Mouse (Mus musculus) kidney, embryonic 16.5 days (tissue): ENCODE measurements around the gene Tet2. TPM values are rescaled to one million over a fixed set of nuclear protein-coding genes. Genes with fewer than 3 reads are reported as not detected.

Experiments
- ATAC-seq: fragments of 200-750 bp; cut with Nextera tagmentation; 2 replicates; pipeline ENCODE4 v1.8.0; 2017; ENCODE audit warnings: moderate TSS enrichment; ENCODE audit not compliant: low FRiP score, low TSS enrichment
- H3K27ac ChIP-seq: fragments of 300-500 bp; sonication (generic); 2 replicates; pipeline ENCODE4 v1.5.1; 2014; ENCODE audit warnings: low read length
- H3K27me3 ChIP-seq: fragments of 300-500 bp; sonication (generic); 2 replicates; pipeline ENCODE4 v1.6.1; 2014; ENCODE audit warnings: low read length, control low read depth, mixed read lengths; ENCODE audit not compliant: insufficient read depth
- H3K36me3 ChIP-seq: fragments of 300-500 bp; sonication (generic); 2 replicates; pipeline ENCODE4 v1.6.1; 2014; ENCODE audit warnings: low read length, control low read depth, mixed read lengths; ENCODE audit not compliant: insufficient read depth
- H3K4me1 ChIP-seq: fragments of 300-500 bp; sonication (generic); 2 replicates; pipeline ENCODE4 v1.6.1; 2014; ENCODE audit warnings: low read length, control low read depth, mixed read lengths; ENCODE audit not compliant: insufficient read depth
- H3K4me2 ChIP-seq: fragments of 300-500 bp; sonication (generic); replicated peaks from 2 replicates; pipeline ENCODE4 v1.6.1; 2014; ENCODE audit warnings: low read depth, low read length
- H3K4me3 ChIP-seq: fragments of 300-500 bp; sonication (generic); 2 replicates; pipeline ENCODE4 v1.5.1; 2014; ENCODE audit warnings: mild to moderate bottlenecking, low read length
- H3K9ac ChIP-seq: fragments of 300-500 bp; sonication (generic); replicated peaks from 2 replicates; pipeline ENCODE4 v1.6.1; 2014; ENCODE audit warnings: low read length
- H3K9me3 ChIP-seq: fragments of 300-500 bp; sonication (generic); 2 replicates; pipeline ENCODE4 v1.6.1; 2016; ENCODE audit warnings: low read length, control low read depth
- WGBS: fragments of 180-500 bp; shearing (Covaris S2); extraction: QIAGEN DNeasy Blood & Tissue Kit; methylation state at CpG from one replicate; pipeline ENCODE4 v1.1.7; 2014; 5-methylcytosine and 5-hydroxymethylcytosine counted together
- polyA plus RNA-seq: library from polyadenylated mRNA; unstranded; fragments of >200 nt; fragmentation: Nextera tagmentation; extraction: Ambion mirVana; gene quantifications from 2 replicates; pipeline ENCODE4 v1.2.1, GENCODE M21; 2015

Tet2 gene
- polyA plus RNA-seq, 1 experiment from 2014 or later: 17.0 TPM

GRCm38 (mm10) chr3:133510368-133510767 lies 34.6 kb downstream of the Tet2 start:
- H3K36me3 ChIP-seq: peaks cover 27% of the 10 kb centered on the region
- WGBS: 86% methylated on average over 4 of the region's 4 CpGs
- ATAC-seq: no peak
- H3K4me1 ChIP-seq: no peaks in the 10 kb centered on the region
- H3K9ac ChIP-seq: no peak overlapping the region
- no peak overlapping the region for H3K4me2 ChIP-seq
- H3K4me3 ChIP-seq: no peak overlapping the region
- no peaks in the 10 kb centered on the region for H3K27me3 ChIP-seq
- no peaks in the 10 kb centered on the region for H3K9me3 ChIP-seq
- H3K27ac ChIP-seq: no peak overlapping the region

GRCm38 (mm10) chr3:133509796-133510195 lies 35.1 kb downstream of the Tet2 start:
- Histone ChIP-seq H3K36me3 (peaks cover 22% of the 10 kb centered on the region), H3K27ac (no peak overlapping the region), H3K4me1 (no peaks in the 10 kb centered on the region), H3K4me3 (no peak overlapping the region), H3K9ac (no peak overlapping the region), H3K4me2 (no peak overlapping the region), H3K27me3 (no peaks in the 10 kb centered on the region), H3K9me3 (no peaks in the 10 kb centered on the region)
- 94% methylated on average over 2 of the region's 2 CpGs for WGBS
- ATAC-seq: no peak

- no peak overlapping the region for H3K9ac ChIP-seq
- no peak overlapping the region for H3K27ac ChIP-seq
- no peaks in the 10 kb centered on the region for H3K4me1 ChIP-seq
- H3K27me3 ChIP-seq: no peaks in the 10 kb centered on the region
- no peaks in the 10 kb centered on the region for H3K9me3 ChIP-seq
- 85% methylated on average over 3 of the region's 3 CpGs for WGBS
- no peak for ATAC-seq
- no peak overlapping the region for H3K4me2 ChIP-seq
- no peak overlapping the region for H3K4me3 ChIP-seq
- peaks cover 16% of the 10 kb centered on the region for H3K36me3 ChIP-seq
Measured at GRCm38 (mm10) chr3:133508881-133509280, 36.1 kb downstream of the Tet2 start.

GRCm38 (mm10) chr3:133506289-133506954 lies 38.5 kb downstream of the Tet2 start:
- Histone ChIP-seq H3K36me3 (peaks cover 3% of the 10 kb centered on the region; the same call in 1 of the 2 replicates), H3K27ac (no peak overlapping the region), H3K4me1 (no peaks in the 10 kb centered on the region), H3K9me3 (no peaks in the 10 kb centered on the region), H3K9ac (no peak overlapping the region), H3K27me3 (no peaks in the 10 kb centered on the region), H3K4me3 (no peak overlapping the region), H3K4me2 (no peak overlapping the region)
- 53% methylated on average over 9 of the region's 9 CpGs for WGBS
- no peak for ATAC-seq

GRCm38 (mm10) chr3:133496953-133497352 lies 48.0 kb downstream of the Tet2 start:
- no peak overlapping the region for H3K4me3 ChIP-seq
- no peak overlapping the region for H3K9ac ChIP-seq
- H3K27ac ChIP-seq: no peak overlapping the region
- 85% methylated on average over 7 of the region's 7 CpGs for WGBS
- peaks cover 5% of the 10 kb centered on the region; the same call in 1 of the 2 replicates for H3K36me3 ChIP-seq
- ATAC-seq: no peak
- H3K4me2 ChIP-seq: no peak overlapping the region
- H3K4me1 ChIP-seq: no peaks in the 10 kb centered on the region
- H3K9me3 ChIP-seq: no peaks in the 10 kb centered on the region
- no peaks in the 10 kb centered on the region for H3K27me3 ChIP-seq

GRCm38 (mm10) chr3:133491370-133491769 lies 53.6 kb downstream of the Tet2 start:
- Histone ChIP-seq H3K4me3 (no peak overlapping the region), H3K9ac (no peak overlapping the region), H3K27ac (no peak overlapping the region), H3K9me3 (no peaks in the 10 kb centered on the region), H3K4me2 (no peak overlapping the region), H3K4me1 (no peaks in the 10 kb centered on the region), H3K27me3 (no peaks in the 10 kb centered on the region), H3K36me3 (peaks cover 25% of the 10 kb centered on the region)
- ATAC-seq: no peak
- 81% methylated on average over 2 of the region's 2 CpGs for WGBS

- H3K27me3 ChIP-seq: no peaks in the 10 kb centered on the region
- no peak for ATAC-seq
- no peaks in the 10 kb centered on the region for H3K9me3 ChIP-seq
- WGBS: 90% methylated on average over 13 of the region's 13 CpGs
- no peak overlapping the region for H3K27ac ChIP-seq
- no peaks in the 10 kb centered on the region for H3K4me1 ChIP-seq
- H3K36me3 ChIP-seq: peaks cover 43% of the 10 kb centered on the region
- no peak overlapping the region for H3K4me3 ChIP-seq
- no peak overlapping the region for H3K4me2 ChIP-seq
- H3K9ac ChIP-seq: no peak overlapping the region
Measured at GRCm38 (mm10) chr3:133488022-133488725, 56.8 kb downstream of the Tet2 start.

GRCm38 (mm10) chr3:133482887-133483286 lies 62.1 kb downstream of the Tet2 start:
- Histone ChIP-seq H3K27me3 (no peaks in the 10 kb centered on the region), H3K4me2 (no peak overlapping the region), H3K36me3 (peaks cover 49% of the 10 kb centered on the region), H3K9me3 (no peaks in the 10 kb centered on the region), H3K4me1 (no peaks in the 10 kb centered on the region), H3K4me3 (no peak overlapping the region), H3K9ac (no peak overlapping the region), H3K27ac (no peak overlapping the region)
- 89% methylated on average over 1 of the region's 1 CpGs for WGBS
- ATAC-seq: 0 out of 2 replicates have a peak, but pooled peaks have one; percentile 35

- H3K27me3 ChIP-seq: no peaks in the 10 kb centered on the region
- no peak overlapping the region for H3K4me2 ChIP-seq
- peaks cover 36% of the 10 kb centered on the region for H3K36me3 ChIP-seq
- no peaks in the 10 kb centered on the region for H3K4me1 ChIP-seq
- H3K4me3 ChIP-seq: no peak overlapping the region
- no peak overlapping the region for H3K9ac ChIP-seq
- no peaks in the 10 kb centered on the region for H3K9me3 ChIP-seq
- no peak for ATAC-seq
- no peak overlapping the region for H3K27ac ChIP-seq
- 75% methylated on average over 3 of the region's 3 CpGs for WGBS
Measured at GRCm38 (mm10) chr3:133478987-133479386, 66.0 kb downstream of the Tet2 start.

GRCm38 (mm10) chr3:133473781-133474180 lies 71.2 kb downstream of the Tet2 start:
- H3K27me3 ChIP-seq: no peaks in the 10 kb centered on the region
- 96% methylated on average over 1 of the region's 1 CpGs for WGBS
- no peak overlapping the region for H3K4me3 ChIP-seq
- H3K9ac ChIP-seq: no peak overlapping the region
- H3K9me3 ChIP-seq: no peaks in the 10 kb centered on the region
- no peak overlapping the region for H3K4me2 ChIP-seq
- no peaks in the 10 kb centered on the region for H3K4me1 ChIP-seq
- H3K36me3 ChIP-seq: peaks cover 48% of the 10 kb centered on the region
- no peak overlapping the region for H3K27ac ChIP-seq
- ATAC-seq: no peak
